Mouse (Mus musculus) erythroblast, embryonic 14.5 days (primary cell): ENCODE results near the gene Col5a1.

ENCODE experiments used
- GATA1 ChIP-seq: IDR thresholded peaks from 2 replicates; pipeline ENCODE4 v1.6.1; 2012; ENCODE audit warnings: low read length, inconsistent platforms, mixed read lengths
- TAL1 ChIP-seq: IDR thresholded peaks from 3 replicates; pipeline ENCODE4 v1.6.1; 2012; ENCODE audit warnings: low read length, inconsistent platforms, mixed read lengths

DNA sequence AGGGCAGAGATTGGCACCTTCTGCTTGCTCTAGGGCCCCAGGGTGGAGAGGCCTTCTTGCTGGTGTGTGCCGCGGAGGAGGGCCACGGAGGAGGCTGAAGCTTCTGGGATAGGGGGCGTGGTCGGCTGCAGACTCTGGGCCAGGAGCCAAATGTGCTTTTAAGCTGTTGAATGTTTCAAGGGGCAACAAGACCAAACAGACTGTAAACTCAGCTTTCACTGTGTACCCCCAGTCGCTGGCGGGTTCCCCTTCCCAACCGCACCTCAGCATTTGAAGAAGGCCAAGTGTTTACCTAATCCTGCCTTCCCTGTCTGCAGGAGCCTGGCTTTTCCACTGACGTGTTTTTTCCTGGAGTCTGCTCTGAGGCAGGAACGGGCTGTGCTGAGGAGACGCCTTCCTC, 48.0 kb downstream of the Col5a1 start:
- TF ChIP-seq TAL1 (no peak), GATA1 (no peak)
